Mouse (Mus musculus): ENCODE measurements at regions not wholly inside any gene's neighbourhood (a gene's known extent, or its start where the extent isn't known, plus 50 kb on each side); places are given as distances from the start of the nearest gene placed in this dataset.

DNA sequence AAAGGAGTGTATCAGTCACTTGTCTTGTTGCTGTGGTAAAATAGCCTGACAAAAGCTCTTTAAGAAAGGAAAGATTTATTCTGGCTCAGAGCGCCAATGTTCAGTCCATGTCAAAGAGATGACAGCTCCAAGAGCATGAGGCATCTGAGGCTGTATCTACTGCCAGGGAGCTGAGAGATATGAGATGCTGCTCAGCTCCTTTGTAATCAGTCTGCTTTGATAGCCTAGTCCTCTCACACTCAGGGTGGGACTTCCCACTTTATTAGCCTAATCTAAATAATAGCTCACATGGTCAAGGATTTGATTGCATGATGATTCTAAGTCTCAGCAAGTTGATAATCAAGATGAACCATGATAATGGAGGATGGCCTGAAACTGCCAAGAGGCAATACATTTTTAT, 80.9 kb downstream of the 1700020N01Rik start:
- TF ChIP-seq CTCF (IDR thresholded peaks at IDR 0.05; ENCODE audit: extremely low read depth, insufficient read length, insufficient replicate concordance, low read depth, low read length) (no peak), POLR2A (IDR thresholded peaks at IDR 0.05; ENCODE audit: low read depth, low read length) (no peak)
